Mouse (Mus musculus): Measurements from ENCODE around the gene Tcam1. TPM values are rescaled to one million over a fixed set of nuclear protein-coding genes. Genes with fewer than 3 reads are reported as not detected.

The Tcam1 gene
- polyA plus RNA-seq, 1 experiment from 2014 or later: 0.25 TPM

DNA sequence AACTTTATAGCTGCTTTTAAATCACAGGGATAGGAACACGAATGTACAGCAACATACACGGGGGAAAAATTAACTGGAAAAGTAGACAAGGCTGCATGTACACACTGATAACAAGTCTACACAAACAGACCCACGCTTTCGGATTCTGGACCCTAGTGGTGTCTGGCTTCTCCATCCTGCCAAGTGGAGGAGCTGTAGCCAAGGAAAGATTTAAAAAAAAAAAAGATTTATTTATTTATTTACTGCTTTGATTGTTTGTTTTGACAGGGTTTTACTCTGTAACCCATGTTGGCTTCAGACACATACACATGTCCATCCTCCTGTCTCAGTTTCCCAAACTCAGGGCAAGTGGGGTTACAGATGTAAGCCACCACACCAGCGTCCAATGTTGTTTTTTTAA, 31.0 kb downstream of the Tcam1 start:
- peaks cover 8% of the 10 kb centered on the region; the same call in 1 of the 2 replicates for H3K4me1 ChIP-seq (replicated peaks)

DNA sequence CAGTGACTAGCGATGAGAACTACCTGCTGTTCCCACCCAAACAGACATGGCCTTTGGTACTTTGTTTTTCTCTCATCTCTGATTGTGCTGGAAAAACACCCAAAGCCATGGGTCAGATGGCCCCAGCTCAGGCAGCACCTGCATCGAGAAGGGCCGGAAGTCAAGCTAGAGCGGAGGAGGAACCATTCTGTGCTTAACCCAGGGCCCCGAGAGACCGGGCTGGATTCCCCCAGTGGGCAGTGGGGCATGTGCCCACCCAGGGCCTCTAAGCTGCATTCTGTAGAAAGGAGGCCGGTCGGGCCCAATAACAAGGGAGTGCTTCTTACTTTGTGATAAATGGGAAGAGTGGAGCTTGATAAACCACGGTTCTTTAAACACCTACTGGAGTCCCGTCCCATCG, 31.7 kb downstream of the Tcam1 start:
- Histone ChIP-seq H3K4me1 (replicated peaks) (peaks cover 9% of the 10 kb centered on the region), H3K27ac (no peak overlapping the region), H3K4me3 (no peak overlapping the region), H3K36me3 (no peaks in the 10 kb centered on the region), H3K27me3 (ENCODE audit: insufficient read depth, poor library complexity, severe bottlenecking) (no peaks in the 10 kb centered on the region), H3K9me3 (no peaks in the 10 kb centered on the region)
- WGBS: 77% methylated on average over 11 of the region's 11 CpGs
- no peak for DNase-seq (ENCODE audit: low spot score)

More for the DNA sequence above, 31.0 kb downstream of the Tcam1 start:
- WGBS: 84% methylated on average over 5 of the region's 5 CpGs
- no peak for DNase-seq (ENCODE audit: low spot score)
- no peaks in the 10 kb centered on the region for H3K36me3 ChIP-seq
- H3K4me3 ChIP-seq: no peak overlapping the region
- no peaks in the 10 kb centered on the region for H3K27me3 ChIP-seq (ENCODE audit: insufficient read depth, poor library complexity, severe bottlenecking)
- no peaks in the 10 kb centered on the region for H3K9me3 ChIP-seq
- no peak overlapping the region for H3K27ac ChIP-seq

DNA sequence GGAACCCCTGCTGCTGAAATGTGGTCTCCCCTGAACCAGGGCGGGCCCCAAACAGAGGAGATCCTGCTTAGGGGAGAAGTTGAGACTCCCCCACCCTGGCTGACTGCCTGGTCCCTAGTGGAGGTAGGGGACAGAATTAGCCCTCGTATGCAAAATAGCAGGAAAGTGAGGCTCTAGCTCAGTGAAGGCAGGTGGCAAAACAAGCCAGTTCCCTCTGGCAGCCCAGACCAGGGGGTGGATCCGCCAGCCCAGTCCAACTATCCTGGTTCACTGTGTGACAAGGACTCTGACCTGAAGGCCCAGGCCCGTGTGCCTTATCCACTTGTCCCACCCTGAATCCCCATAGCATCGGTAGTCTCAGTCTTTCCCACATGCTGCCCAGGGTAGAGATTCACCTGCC, 33.7 kb downstream of the Tcam1 start:
- no peaks in the 10 kb centered on the region for H3K27me3 ChIP-seq (ENCODE audit: insufficient read depth, poor library complexity, severe bottlenecking)
- H3K36me3 ChIP-seq: no peaks in the 10 kb centered on the region
- H3K4me3 ChIP-seq: no peak overlapping the region
- H3K4me1 ChIP-seq (replicated peaks): peaks cover 25% of the 10 kb centered on the region
- DNase-seq (ENCODE audit: low spot score): no peak
- no peak overlapping the region for H3K27ac ChIP-seq
- H3K9me3 ChIP-seq: no peaks in the 10 kb centered on the region
- 66% methylated on average over 5 of the region's 5 CpGs for WGBS

- no peaks in the 10 kb centered on the region for H3K27me3 ChIP-seq (ENCODE audit: insufficient read depth, poor library complexity, severe bottlenecking)
- H3K36me3 ChIP-seq: no peaks in the 10 kb centered on the region
- H3K27ac ChIP-seq: no peak overlapping the region
- H3K4me1 ChIP-seq (replicated peaks): peaks cover 37% of the 10 kb centered on the region
- 69% methylated on average over 5 of the region's 5 CpGs for WGBS
- no peak for DNase-seq (ENCODE audit: low spot score)
- no peak overlapping the region for H3K4me3 ChIP-seq
- H3K9me3 ChIP-seq: no peaks in the 10 kb centered on the region
Measured at GRCm38 (mm10) chr11:106313533-106313932, 37.1 kb downstream of the Tcam1 start.

- Histone ChIP-seq H3K27me3 (ENCODE audit: insufficient read depth, poor library complexity, severe bottlenecking) (no peaks in the 10 kb centered on the region), H3K27ac (peak within 1 kb of the TSS; percentile 62), H3K9me3 (no peaks in the 10 kb centered on the region), H3K4me1 (replicated peaks) (peaks cover 42% of the 10 kb centered on the region), H3K36me3 (no peaks in the 10 kb centered on the region), H3K4me3 (no peak within 1 kb of the TSS)
- no peak for DNase-seq (ENCODE audit: low spot score)
- WGBS: 70% methylated on average over 9 of the region's 9 CpGs
Measured at GRCm38 (mm10) chr11:106314333-106314812, 37.9 kb downstream of the Tcam1 start, which contains the start of gene Cd79b. Gene Cd79b, minus strand, starts transcription at chr11:106314762.

GRCm38 (mm10) chr11:106316416-106316815, 39.9 kb downstream of the Tcam1 start:
- Histone ChIP-seq H3K4me3 (no peak overlapping the region), H3K27me3 (ENCODE audit: insufficient read depth, poor library complexity, severe bottlenecking) (no peaks in the 10 kb centered on the region), H3K27ac (no peak overlapping the region), H3K36me3 (no peaks in the 10 kb centered on the region), H3K9me3 (no peaks in the 10 kb centered on the region), H3K4me1 (replicated peaks) (peaks cover 39% of the 10 kb centered on the region)
- no peak for DNase-seq (ENCODE audit: low spot score)
- 50% methylated on average over 1 of the region's 1 CpGs for WGBS

DNA sequence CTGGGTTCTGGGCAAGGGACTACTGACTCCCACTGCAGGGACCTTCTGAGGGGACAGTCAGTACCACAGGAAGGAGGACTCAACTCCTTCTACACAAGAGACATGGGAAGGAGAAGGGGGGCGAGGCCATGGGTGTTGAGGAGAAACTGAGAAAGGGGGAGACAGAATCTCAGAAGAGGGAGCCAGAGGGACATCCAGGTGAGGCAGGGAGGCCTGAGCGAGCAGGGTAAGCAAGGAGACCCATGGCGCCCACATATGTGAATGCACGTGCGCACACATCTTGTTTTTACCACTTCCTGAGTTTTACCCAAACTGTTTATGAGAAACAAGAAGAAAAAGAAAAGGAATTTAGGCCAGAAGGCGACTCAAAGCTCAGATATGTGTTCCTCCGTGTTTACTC, 41.3 kb downstream of the Tcam1 start:
- Histone ChIP-seq H3K36me3 (no peaks in the 10 kb centered on the region), H3K27ac (no peak overlapping the region; the same call in 1 of the 2 replicates), H3K4me3 (no peak overlapping the region), H3K27me3 (ENCODE audit: insufficient read depth, poor library complexity, severe bottlenecking) (no peaks in the 10 kb centered on the region), H3K9me3 (no peaks in the 10 kb centered on the region), H3K4me1 (replicated peaks) (peaks cover 39% of the 10 kb centered on the region)
- WGBS: 85% methylated on average over 7 of the region's 7 CpGs
- no peak for DNase-seq (ENCODE audit: low spot score)

- Histone ChIP-seq H3K36me3 (no peaks in the 10 kb centered on the region), H3K27ac (no peak overlapping the region), H3K4me3 (no peak overlapping the region), H3K27me3 (ENCODE audit: insufficient read depth, poor library complexity, severe bottlenecking) (no peaks in the 10 kb centered on the region), H3K4me1 (replicated peaks) (peaks cover 33% of the 10 kb centered on the region), H3K9me3 (no peaks in the 10 kb centered on the region)
- WGBS: 79% methylated on average over 21 of the region's 21 CpGs
- DNase-seq (ENCODE audit: low spot score): no peak
Measured at GRCm38 (mm10) chr11:106318406-106319366, 42.2 kb downstream of the Tcam1 start.

DNA sequence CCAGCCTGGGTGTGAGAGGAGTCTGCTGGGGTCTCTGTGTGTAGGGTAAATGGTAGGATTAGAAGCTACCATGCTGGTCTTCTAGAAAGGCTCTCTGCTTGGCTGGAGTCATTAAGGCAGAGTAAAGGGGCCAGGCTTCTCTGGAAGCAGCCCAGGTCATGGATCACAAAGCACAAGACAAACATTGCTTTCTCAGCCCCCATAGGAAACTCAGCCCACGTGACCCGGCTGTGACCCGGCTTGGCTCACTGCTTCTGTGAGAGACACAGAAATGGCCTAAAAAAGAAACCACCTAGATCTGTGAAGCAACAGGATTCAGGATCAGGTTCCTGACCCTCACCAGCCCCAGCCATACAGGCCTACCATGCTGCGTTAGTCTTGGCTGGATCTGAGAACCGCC, 48.4 kb downstream of the Tcam1 start:
- no peak for DNase-seq (ENCODE audit: low spot score)
- Histone ChIP-seq H3K36me3 (no peaks in the 10 kb centered on the region), H3K4me3 (no peak overlapping the region), H3K27me3 (ENCODE audit: insufficient read depth, poor library complexity, severe bottlenecking) (no peaks in the 10 kb centered on the region), H3K9me3 (no peaks in the 10 kb centered on the region), H3K27ac (no peak overlapping the region), H3K4me1 (replicated peaks) (peaks cover 27% of the 10 kb centered on the region)
- WGBS: 63% methylated on average over 5 of the region's 5 CpGs

DNA sequence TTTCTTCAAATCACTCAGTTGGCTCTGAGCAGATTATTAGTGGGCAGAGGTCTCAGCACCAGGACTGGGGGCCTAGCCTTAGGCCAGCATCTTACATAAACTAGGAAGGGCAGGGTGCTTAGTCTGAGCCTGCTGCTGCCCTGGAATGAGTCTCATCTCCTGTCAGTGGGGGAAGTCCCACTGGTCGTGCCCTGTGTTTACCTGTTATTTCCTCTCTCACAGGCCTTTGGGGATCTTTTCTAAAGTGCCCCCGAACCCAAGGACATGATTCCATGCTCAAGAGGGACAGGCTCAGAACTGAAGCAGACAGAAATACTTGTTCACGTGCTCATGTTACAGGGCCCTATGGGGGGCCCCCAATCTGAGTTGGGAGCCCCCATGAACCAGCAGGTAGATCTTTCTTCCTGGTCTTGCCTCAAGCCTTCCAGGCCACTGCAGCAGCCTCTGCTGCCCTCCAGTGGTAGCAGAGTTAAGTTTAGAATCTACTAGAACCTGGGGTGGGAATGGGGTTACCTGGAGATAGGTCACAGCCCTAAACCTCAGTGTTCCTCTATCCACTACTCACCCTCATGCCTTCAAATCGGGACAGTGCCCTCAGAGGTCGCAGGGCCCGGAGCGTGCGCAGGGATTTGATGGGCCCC, 49.2 kb downstream of the Tcam1 start:
- H3K36me3 ChIP-seq: no peaks in the 10 kb centered on the region
- no peak overlapping the region for H3K27ac ChIP-seq
- no peaks in the 10 kb centered on the region for H3K27me3 ChIP-seq (ENCODE audit: insufficient read depth, poor library complexity, severe bottlenecking)
- H3K4me3 ChIP-seq: no peak overlapping the region
- peaks cover 27% of the 10 kb centered on the region for H3K4me1 ChIP-seq (replicated peaks)
- peak; percentile 47 for DNase-seq (ENCODE audit: low spot score)
- WGBS: 68% methylated on average over 8 of the region's 8 CpGs
- H3K9me3 ChIP-seq: no peaks in the 10 kb centered on the region

- DNase-seq (ENCODE audit: low spot score): no peak
- H3K27ac ChIP-seq: no peak overlapping the region
- H3K9me3 ChIP-seq: no peaks in the 10 kb centered on the region
- WGBS: 89% methylated on average over 8 of the region's 8 CpGs
- no peaks in the 10 kb centered on the region for H3K36me3 ChIP-seq
- H3K4me1 ChIP-seq (replicated peaks): peaks cover 27% of the 10 kb centered on the region
- H3K27me3 ChIP-seq (ENCODE audit: insufficient read depth, poor library complexity, severe bottlenecking): no peaks in the 10 kb centered on the region
- no peak overlapping the region for H3K4me3 ChIP-seq
Measured at GRCm38 (mm10) chr11:106326475-106326874, 50.0 kb downstream of the Tcam1 start.

DNA sequence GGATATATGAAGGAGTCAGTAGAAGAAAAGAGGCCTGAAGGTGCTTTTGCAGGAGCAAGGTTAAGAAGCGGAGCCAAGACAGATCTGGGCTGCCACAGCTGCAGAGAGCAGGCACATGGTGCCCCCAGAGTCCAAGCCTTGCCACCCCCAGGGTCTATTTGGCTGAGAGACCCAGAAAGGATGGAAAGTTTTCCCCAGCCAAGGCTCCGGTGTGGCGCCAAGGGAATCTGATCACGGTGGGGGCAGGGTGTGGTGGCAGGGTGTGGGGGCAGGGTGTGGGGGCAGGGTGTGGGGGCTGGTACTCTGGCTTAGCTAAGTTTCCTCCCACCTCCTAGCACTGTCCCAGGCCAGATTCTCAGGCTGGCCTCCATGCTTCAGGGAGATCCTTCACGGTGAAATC, 52.0 kb downstream of the Tcam1 start:
- 74% methylated on average over 5 of the region's 5 CpGs for WGBS
- H3K36me3 ChIP-seq: no peaks in the 10 kb centered on the region

DNA sequence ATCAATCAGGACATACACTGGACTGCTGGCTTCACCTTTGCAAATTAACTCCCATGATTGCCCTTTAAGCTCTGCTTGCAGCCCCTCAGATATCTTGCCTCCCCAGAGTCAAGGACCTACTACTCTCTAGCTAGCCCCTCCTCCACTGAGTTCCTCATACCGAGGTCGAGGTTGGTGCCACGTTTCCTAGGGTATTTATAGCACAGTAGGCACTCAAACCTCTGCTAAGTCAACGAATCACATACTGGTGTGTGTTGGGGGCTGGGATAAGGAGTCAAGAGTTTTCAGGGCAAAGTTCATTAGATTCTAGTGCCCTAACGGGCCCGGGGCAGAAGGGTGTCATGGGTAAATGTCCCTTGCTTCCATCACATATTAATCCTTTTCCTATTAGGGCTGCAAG, 52.7 kb downstream of the Tcam1 start:
- Histone ChIP-seq H3K4me3 (no peak overlapping the region), H3K4me1 (replicated peaks) (peaks cover 37% of the 10 kb centered on the region), H3K9me3 (no peaks in the 10 kb centered on the region), H3K27me3 (ENCODE audit: insufficient read depth, poor library complexity, severe bottlenecking) (no peaks in the 10 kb centered on the region), H3K36me3 (no peaks in the 10 kb centered on the region), H3K27ac (no peak overlapping the region)
- no peak for DNase-seq (ENCODE audit: low spot score)
- WGBS: 80% methylated on average over 6 of the region's 6 CpGs

More for the DNA sequence above, 52.0 kb downstream of the Tcam1 start:
- H3K27ac ChIP-seq: no peak overlapping the region
- H3K4me1 ChIP-seq (replicated peaks): peaks cover 33% of the 10 kb centered on the region
- no peak for DNase-seq (ENCODE audit: low spot score)
- no peak overlapping the region for H3K4me3 ChIP-seq
- H3K9me3 ChIP-seq: no peaks in the 10 kb centered on the region
- no peaks in the 10 kb centered on the region for H3K27me3 ChIP-seq (ENCODE audit: insufficient read depth, poor library complexity, severe bottlenecking)

All from hindbrain, embryonic 10.5 days (tissue).